Mouse (Mus musculus) kidney, adult 2 months (tissue): ENCODE results near the gene Ccdc167.

Source experiments
- CTCF ChIP-seq: fragments of 200-500 bp; conservative IDR thresholded peaks from 2 replicates; pipeline ENCODE4 v1.5.1; 2011; ENCODE audit warnings: low read depth, mild to moderate bottlenecking, control low read depth, low read length, moderate library complexity, mixed read lengths; ENCODE audit not compliant: insufficient read depth, insufficient read length
- POLR2A ChIP-seq: fragments of 200-500 bp; IDR thresholded peaks from one replicate; pipeline ENCODE4 v1.6.1; 2011; ENCODE audit warnings: low read depth, low read length, control low read depth

DNA sequence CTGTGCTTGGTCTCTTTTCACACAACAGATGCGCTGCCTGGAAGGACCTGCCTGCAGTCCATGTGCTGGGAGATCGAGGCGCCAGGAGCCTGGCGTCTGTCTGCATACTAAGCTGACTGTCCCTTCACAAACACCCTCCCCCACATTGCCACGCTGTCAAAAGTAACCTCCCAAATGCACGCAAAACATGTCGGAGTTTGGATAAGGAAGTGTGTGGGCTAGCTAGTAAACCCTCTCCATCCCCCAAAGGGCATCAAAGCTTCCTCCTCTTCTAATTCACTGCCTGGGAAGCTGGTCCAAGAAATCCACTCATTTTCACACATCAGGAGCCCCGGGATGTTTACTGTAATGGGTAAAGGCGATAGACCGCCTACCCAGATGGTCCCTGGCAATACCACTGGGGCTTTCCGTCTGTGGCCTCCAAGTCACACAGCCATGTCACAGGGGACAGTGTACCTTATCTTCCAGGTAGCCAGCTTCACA is 6.2 kb downstream of the Ccdc167 start:
- TF ChIP-seq CTCF (no peak), POLR2A (no peak)
